Mouse (Mus musculus): Measurements from ENCODE around the gene Catsperg2.
"Not testable (repeated sequence)": the region's sequence is repeated elsewhere in the genome, so short reads cannot be mapped to it uniquely, and the experiment has no call there.

DNA sequence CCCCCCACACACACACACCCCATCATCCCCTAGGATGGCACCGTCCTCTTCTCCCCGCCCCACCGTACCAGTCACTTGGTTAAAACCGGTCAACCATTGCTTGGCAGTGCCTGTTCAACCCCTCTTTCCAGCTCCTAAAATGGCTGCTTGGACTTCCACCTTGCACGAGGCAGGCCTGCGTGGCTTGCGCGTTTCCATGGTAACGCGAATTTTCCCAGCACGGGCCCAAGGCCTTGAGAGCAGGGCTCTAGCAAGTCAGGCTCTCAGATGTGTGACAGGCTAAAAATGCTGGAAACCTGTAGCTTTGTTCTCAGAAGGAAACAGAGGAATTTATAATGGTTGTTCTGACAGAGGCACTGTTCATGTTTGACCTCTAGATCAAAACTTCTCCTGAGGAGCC is at the start of gene Catsperg2:
- TF ChIP-seq CTCF, EP300 (IDR thresholded peaks at IDR 0.05): not testable (repeated sequence)
